In genomic region chr11:98414162-98414561, GRCm38 (mm10) we compare ENCODE assay signal across 10 mouse cellular contexts. TPM values are rescaled to one million over a fixed set of nuclear protein-coding genes. Genes with fewer than 3 reads are reported as not detected.
DNase-seq lines count a peak whose midpoint lies in the region; ATAC-seq and TF ChIP-seq lines count a peak whose summit lies in the region.
"Had no signal": no experiment of that assay in that cellular context is flagged by ENCODE, and none has a peak within 500 bp of the region (broad histone marks: within the 10 kb centered on the region; RNA-seq: fewer than 3 reads in every experiment).

No protein-coding gene starts in this region.

- H3K27me3 ChIP-seq in kidney, embryonic 14.5 days (ENCODE audit: control insufficient read depth, insufficient read depth, low read length), result no peaks in the 10 kb centered on the region
- peaks cover 5% of the 10 kb centered on the region; the same call in 1 of the 2 replicates for H3K27me3 ChIP-seq in embryonic facial prominence, embryonic 13.5 days
- H3K27me3 ChIP-seq in hindbrain, postnatal 0 days (ENCODE audit: insufficient read depth, low read length), result peaks cover 5% of the 10 kb centered on the region
- peaks cover 25% of the 10 kb centered on the region for H3K27me3 ChIP-seq in midbrain, embryonic 15.5 days (replicated peaks)

- no peaks in the 10 kb centered on the region for H3K9me3 ChIP-seq in kidney, embryonic 14.5 days (ENCODE audit: control insufficient read depth, low read length)
- no peaks in the 10 kb centered on the region for H3K9me3 ChIP-seq in embryonic facial prominence, embryonic 13.5 days
- H3K9me3 ChIP-seq in hindbrain, postnatal 0 days (ENCODE audit: low read length), result no peaks in the 10 kb centered on the region
- H3K9me3 ChIP-seq in midbrain, embryonic 15.5 days, result no peaks in the 10 kb centered on the region

- H3K36me3 ChIP-seq in kidney, embryonic 14.5 days (ENCODE audit: control insufficient read depth, insufficient read depth, low read length), result no peaks in the 10 kb centered on the region; the same call in 1 of the 2 replicates
- peaks cover 14% of the 10 kb centered on the region; the same call in 1 of the 2 replicates for H3K36me3 ChIP-seq in embryonic facial prominence, embryonic 13.5 days
- H3K36me3 ChIP-seq in hindbrain, postnatal 0 days (ENCODE audit: insufficient read depth, low read length), result no peaks in the 10 kb centered on the region
- H3K36me3 ChIP-seq in midbrain, embryonic 15.5 days (replicated peaks), result no peaks in the 10 kb centered on the region

- H3K27ac ChIP-seq in kidney, embryonic 14.5 days (ENCODE audit: low read depth, low read length), result no peak overlapping the region
- H3K27ac ChIP-seq in embryonic facial prominence, embryonic 13.5 days, result no peak overlapping the region
- H3K27ac ChIP-seq in hindbrain, postnatal 0 days, result no peak overlapping the region
- H3K27ac ChIP-seq in midbrain, embryonic 15.5 days, result no peak overlapping the region

- no peak for ATAC-seq in kidney, embryonic 14.5 days (ENCODE audit: low FRiP score, low TSS enrichment)
- no peak for ATAC-seq in embryonic facial prominence, embryonic 13.5 days (ENCODE audit: insufficient number of reproducible peaks, insufficient read depth, low FRiP score, low TSS enrichment, low read depth)
- no peak for ATAC-seq in hindbrain, postnatal 0 days
- ATAC-seq in midbrain, embryonic 15.5 days (replicated peaks), result no peak
- no peak for ATAC-seq in erythroid progenitor cell, adult 5-6 weeks (replicated peaks; ENCODE audit: low FRiP score, poor library complexity, severe bottlenecking)

- peak overlapping the region; percentile 59 for H3K4me2 ChIP-seq in kidney, embryonic 14.5 days (replicated peaks; ENCODE audit: low read depth, low read length)
- H3K4me2 ChIP-seq in embryonic facial prominence, embryonic 13.5 days, result peak overlapping the region; percentile 75
- H3K4me2 ChIP-seq in hindbrain, postnatal 0 days (ENCODE audit: low read depth, low read length), result peak overlapping the region; percentile 93; the same call in 1 of the 2 replicates
- peak overlapping the region; percentile 99; the same call in 1 of the 2 replicates for H3K4me2 ChIP-seq in midbrain, embryonic 15.5 days

- WGBS in kidney, embryonic 14.5 days, result 21% methylated on average over 2 of the region's 2 CpGs
- WGBS in embryonic facial prominence, embryonic 13.5 days, result 40% methylated on average over 2 of the region's 2 CpGs
- WGBS in hindbrain, postnatal 0 days, result 32% methylated on average over 2 of the region's 2 CpGs
- WGBS in midbrain, embryonic 15.5 days, result 38% methylated on average over 2 of the region's 2 CpGs

- no peak for TF ChIP-seq CTCF in hindbrain, postnatal 0 days (IDR thresholded peaks at IDR 0.05; ENCODE audit: low read depth)

- no peak for DNase-seq in kidney, postnatal 4 days
- no peak for DNase-seq in hindbrain, postnatal 0 days (ENCODE audit: low spot score)
- DNase-seq in gastrocnemius, adult 8-10 months (ENCODE audit: low spot score in 2 of 2), result no peak
- DNase-seq in cerebellum, postnatal 14 days, result no peak
- DNase-seq: right cerebral cortex, adult 18-20 months had no signal

- 0 out of 2 replicates have a peak overlapping the region, but pooled peaks have one; percentile 97 for H3K9ac ChIP-seq in kidney, embryonic 14.5 days (ENCODE audit: low read depth, low read length)
- peak overlapping the region; percentile 98 for H3K9ac ChIP-seq in embryonic facial prominence, embryonic 13.5 days
- H3K9ac ChIP-seq in hindbrain, postnatal 0 days (replicated peaks; ENCODE audit: low read length), result no peak overlapping the region
- H3K9ac ChIP-seq in midbrain, embryonic 15.5 days, result no peak overlapping the region

- peak overlapping the region; percentile 98 for H3K4me3 ChIP-seq in kidney, embryonic 14.5 days (ENCODE audit: low read length)
- peak overlapping the region; percentile 96 for H3K4me3 ChIP-seq in embryonic facial prominence, embryonic 13.5 days
- no peak overlapping the region for H3K4me3 ChIP-seq in hindbrain, postnatal 0 days (ENCODE audit: low read length)
- 0 out of 2 replicates have a peak overlapping the region, but pooled peaks have one; percentile 59 for H3K4me3 ChIP-seq in midbrain, embryonic 15.5 days

- H3K4me1 ChIP-seq in kidney, embryonic 14.5 days (ENCODE audit: control insufficient read depth, insufficient read depth, low read length), result peaks cover 29% of the 10 kb centered on the region
- peaks cover 49% of the 10 kb centered on the region for H3K4me1 ChIP-seq in embryonic facial prominence, embryonic 13.5 days
- no peaks in the 10 kb centered on the region for H3K4me1 ChIP-seq in hindbrain, postnatal 0 days (ENCODE audit: insufficient read depth, low read length)
- peaks cover 20% of the 10 kb centered on the region for H3K4me1 ChIP-seq in midbrain, embryonic 15.5 days

RNA-seq across cellular contexts. Expression of gene Erbb2, which starts 1.9 kb away (rescaled TPM):
- polyA plus RNA-seq in kidney, embryonic 14.5 days (2014; fragmentation: Nextera tagmentation; extraction: Ambion mirVana), result 35.5 and 54.1 TPM in 2 replicates
- 49.6 and 51.1 TPM in 2 replicates for polyA plus RNA-seq in embryonic facial prominence, embryonic 13.5 days (2015; fragmentation: Nextera tagmentation; extraction: Ambion mirVana)
- 8.0 and 11.7 TPM in 2 replicates for total RNA-seq in hindbrain, postnatal 0 days (2014; rRNA removed)
- polyA plus RNA-seq in hindbrain, postnatal 0 days (2015; fragmentation: Nextera tagmentation; extraction: Ambion mirVana), result 4.9 and 5.1 TPM in 2 replicates
- 6.8 and 7.7 TPM in 2 replicates for polyA plus RNA-seq in midbrain, embryonic 15.5 days (2015; fragmentation: Nextera tagmentation; extraction: Ambion mirVana)
- total RNA-seq in erythroid progenitor cell, adult 5-6 weeks (2015; ENCODE audit: low replicate concordance), result not detected in 2 replicates
- 0.39 TPM in 1 of 2 replicates, not detected in the other for total RNA-seq in erythroid progenitor cell, adult 5-6 weeks (2017; ENCODE audit: low replicate concordance)
- 1 to 10 TPM; 1.3 to 1.5 (median 1.4) TPM for total RNA-seq in gastrocnemius, adult 8-10 months (2022)

RNA-seq across cellular contexts. Expression of gene Pgap3, which starts 13.9 kb away (rescaled TPM):
- polyA plus RNA-seq in kidney, embryonic 14.5 days (2014; fragmentation: Nextera tagmentation; extraction: Ambion mirVana), result 10.7 and 14.8 TPM in 2 replicates
- 10.9 and 11.3 TPM in 2 replicates for polyA plus RNA-seq in embryonic facial prominence, embryonic 13.5 days (2015; fragmentation: Nextera tagmentation; extraction: Ambion mirVana)
- total RNA-seq in hindbrain, postnatal 0 days (2014; rRNA removed), result 10.6 and 12.0 TPM in 2 replicates
- 7.8 and 9.2 TPM in 2 replicates for polyA plus RNA-seq in hindbrain, postnatal 0 days (2015; fragmentation: Nextera tagmentation; extraction: Ambion mirVana)
- 9.6 and 9.9 TPM in 2 replicates for polyA plus RNA-seq in midbrain, embryonic 15.5 days (2015; fragmentation: Nextera tagmentation; extraction: Ambion mirVana)
- 2.2 and 3.4 TPM in 2 replicates for total RNA-seq in erythroid progenitor cell, adult 5-6 weeks (2015; ENCODE audit: low replicate concordance)
- 1.3 and 2.4 TPM in 2 replicates for total RNA-seq in erythroid progenitor cell, adult 5-6 weeks (2017; ENCODE audit: low replicate concordance)
- 1 to 10 TPM; 1.8 to 2.5 (median 2.2) TPM for total RNA-seq in gastrocnemius, adult 8-10 months (2022)

RNA-seq across cellular contexts. Expression of gene Mien1, which starts 24.6 kb away (rescaled TPM):
- 83.8 and 101 TPM in 2 replicates for polyA plus RNA-seq in kidney, embryonic 14.5 days (2014; fragmentation: Nextera tagmentation; extraction: Ambion mirVana)
- 78.0 and 90.7 TPM in 2 replicates for polyA plus RNA-seq in embryonic facial prominence, embryonic 13.5 days (2015; fragmentation: Nextera tagmentation; extraction: Ambion mirVana)
- 70.0 and 73.9 TPM in 2 replicates for total RNA-seq in hindbrain, postnatal 0 days (2014; rRNA removed)
- polyA plus RNA-seq in hindbrain, postnatal 0 days (2015; fragmentation: Nextera tagmentation; extraction: Ambion mirVana), result 259 and 264 TPM in 2 replicates
- 233 and 238 TPM in 2 replicates for polyA plus RNA-seq in midbrain, embryonic 15.5 days (2015; fragmentation: Nextera tagmentation; extraction: Ambion mirVana)
- 8.8 and 10.8 TPM in 2 replicates for total RNA-seq in erythroid progenitor cell, adult 5-6 weeks (2015; ENCODE audit: low replicate concordance)
- total RNA-seq in erythroid progenitor cell, adult 5-6 weeks (2017; ENCODE audit: low replicate concordance), result 5.3 and 6.3 TPM in 2 replicates
- 10 to 100 TPM; 34.5 to 41.7 (median 37.7) TPM for total RNA-seq in gastrocnemius, adult 8-10 months (2022)

RNA-seq across cellular contexts. Expression of gene Pnmt, which starts 27.9 kb away (rescaled TPM):
- polyA plus RNA-seq in kidney, embryonic 14.5 days (2014; fragmentation: Nextera tagmentation; extraction: Ambion mirVana), result 0.84 and 2.2 TPM in 2 replicates
- 0.45 and 1.3 TPM in 2 replicates for polyA plus RNA-seq in embryonic facial prominence, embryonic 13.5 days (2015; fragmentation: Nextera tagmentation; extraction: Ambion mirVana)
- total RNA-seq in hindbrain, postnatal 0 days (2014; rRNA removed), result 1.2 and 5.4 TPM in 2 replicates
- polyA plus RNA-seq in hindbrain, postnatal 0 days (2015; fragmentation: Nextera tagmentation; extraction: Ambion mirVana), result 5.4 and 5.5 TPM in 2 replicates
- polyA plus RNA-seq in midbrain, embryonic 15.5 days (2015; fragmentation: Nextera tagmentation; extraction: Ambion mirVana), result 1.2 and 1.3 TPM in 2 replicates
- not detected in 2 replicates for total RNA-seq in erythroid progenitor cell, adult 5-6 weeks (2015; ENCODE audit: low replicate concordance)
- not detected in 2 replicates for total RNA-seq in erythroid progenitor cell, adult 5-6 weeks (2017; ENCODE audit: low replicate concordance)
- 1 to 10 TPM; 2.7 to 6.6 (median 3.8) TPM for total RNA-seq in gastrocnemius, adult 8-10 months (2022)
- polyA plus RNA-seq: urinary bladder, adult 2 months had no signal

RNA-seq across cellular contexts. Expression of gene Tcap, which starts 30.6 kb away (rescaled TPM):
- 1.3 and 2.3 TPM in 2 replicates for polyA plus RNA-seq in kidney, embryonic 14.5 days (2014; fragmentation: Nextera tagmentation; extraction: Ambion mirVana)
- 0.89 and 1.1 TPM in 2 replicates for polyA plus RNA-seq in embryonic facial prominence, embryonic 13.5 days (2015; fragmentation: Nextera tagmentation; extraction: Ambion mirVana)
- 0.26 and 4.4 TPM in 2 replicates for total RNA-seq in hindbrain, postnatal 0 days (2014; rRNA removed)
- not detected in 2 replicates for polyA plus RNA-seq in hindbrain, postnatal 0 days (2015; fragmentation: Nextera tagmentation; extraction: Ambion mirVana)
- polyA plus RNA-seq in midbrain, embryonic 15.5 days (2015; fragmentation: Nextera tagmentation; extraction: Ambion mirVana), result 0.43 TPM in 1 of 2 replicates, not detected in the other
- not detected in 2 replicates for total RNA-seq in erythroid progenitor cell, adult 5-6 weeks (2015; ENCODE audit: low replicate concordance)
- total RNA-seq in erythroid progenitor cell, adult 5-6 weeks (2017; ENCODE audit: low replicate concordance), result not detected in 2 replicates
- total RNA-seq in gastrocnemius, adult 8-10 months (2022), result 1,000 to 10,000 TPM; 3,817 to 5,138 (median 4,616) TPM

Comparison
In these comparisons a context has a peak if more than half of its experiments do, and no peak if none do; other contexts are left out.
1. H3K9ac ChIP-seq: peak in kidney, embryonic 14.5 days (single experiment) and embryonic facial prominence, embryonic 13.5 days (single experiment); none in hindbrain, postnatal 0 days (single experiment) and midbrain, embryonic 15.5 days (single experiment).
2. Peak in every context shown above with its lines, with median percentiles within 50 percentile points of each other: H3K4me2 ChIP-seq.